Mouse (Mus musculus): ENCODE measurements around the gene Zfp831.
A peak's percentile ranks its signal among the peaks of the same experiment; 100 is the strongest.

The Zfp831 gene

DNA sequence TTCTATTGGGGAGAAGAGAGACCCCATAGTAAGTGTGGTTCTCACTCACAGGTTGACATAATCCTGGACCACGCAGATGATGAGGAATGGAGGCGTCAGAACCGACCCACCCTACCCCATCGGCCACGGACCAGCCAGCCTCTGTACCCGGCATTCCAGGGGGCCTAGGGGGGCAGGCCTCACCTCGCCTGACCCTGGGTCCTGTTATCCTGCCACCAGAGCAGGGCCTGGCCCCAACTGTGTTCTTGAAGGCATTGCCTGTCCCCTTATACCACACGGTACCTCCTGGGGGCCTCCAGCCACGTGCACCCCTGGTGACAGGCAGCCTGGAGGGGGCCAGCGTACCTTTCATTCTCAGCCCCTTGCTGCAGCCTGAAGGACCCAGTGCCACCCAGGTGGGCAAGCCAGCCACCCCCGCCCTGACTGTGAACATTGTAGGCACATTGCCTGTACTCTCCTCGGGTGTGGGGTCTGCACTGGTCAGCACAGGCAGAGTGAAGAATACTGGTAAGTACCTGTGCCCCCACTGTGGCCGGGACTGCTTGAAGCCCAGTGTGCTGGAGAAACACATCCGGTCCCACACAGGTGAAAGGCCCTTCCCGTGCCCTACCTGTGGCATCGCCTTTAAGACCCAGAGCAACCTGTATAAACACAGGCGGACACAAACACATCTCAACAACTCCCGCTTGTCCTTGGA is at the start of gene Zfp831:
TSS of gene Zfp831 (plus strand) at position 87 of the 697 bp plus-strand sequence.
- DNase-seq (ENCODE audit: low spot score in 2 of 2), result no peak

- DNase-seq (ENCODE audit: low spot score in 2 of 2), result no peak
These were observed 48.4 kb upstream of the Zfp831 start for GRCm38 (mm10) chr2:174594965-174595364.

- no peak for DNase-seq (ENCODE audit: low spot score in 2 of 2)
These were observed 47.7 kb upstream of the Zfp831 start for GRCm38 (mm10) chr2:174595611-174596010.

DNA sequence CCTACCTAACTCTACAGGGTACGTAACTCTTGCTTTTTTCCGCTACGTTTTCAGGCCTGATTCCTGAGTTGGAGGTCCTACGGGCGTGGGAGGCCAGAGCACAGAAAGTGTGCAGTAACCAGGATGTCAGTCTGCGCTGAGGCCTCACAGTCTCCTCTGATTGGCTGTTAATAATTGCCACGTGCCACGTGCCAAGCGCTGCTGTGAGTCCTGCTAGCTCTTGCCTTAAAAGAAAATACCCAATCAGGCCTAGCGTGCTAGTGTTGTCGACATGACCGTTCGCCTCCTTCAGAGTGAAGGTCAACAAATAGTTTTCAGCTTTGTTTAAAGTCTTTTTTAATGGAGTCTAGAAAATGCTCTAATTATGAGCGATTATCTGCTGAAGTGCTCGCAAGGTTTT is 46.9 kb upstream of the Zfp831 start:
- no peak for DNase-seq (ENCODE audit: low spot score in 2 of 2)

DNA sequence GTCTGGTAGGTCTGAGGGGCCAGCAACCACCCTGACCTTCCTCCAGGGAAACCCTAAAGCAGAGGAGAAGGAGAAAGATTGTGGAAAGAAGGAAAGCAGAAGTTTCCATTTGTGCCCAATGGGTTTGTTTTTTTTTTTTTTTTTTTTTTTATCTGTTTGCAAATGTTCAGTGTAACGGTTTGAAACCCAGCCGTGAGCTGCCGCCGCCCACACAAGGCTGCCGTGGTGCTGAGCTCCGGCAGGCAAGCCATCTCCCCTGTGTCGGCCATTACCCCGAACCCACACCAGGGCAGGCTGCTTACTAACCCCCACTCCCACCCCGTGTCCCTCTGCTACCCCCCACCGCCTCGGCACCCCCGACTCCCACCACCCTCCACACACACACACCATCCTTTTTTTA is 44.9 kb upstream of the Zfp831 start:
- DNase-seq (ENCODE audit: low spot score in 2 of 2), result no peak

DNA sequence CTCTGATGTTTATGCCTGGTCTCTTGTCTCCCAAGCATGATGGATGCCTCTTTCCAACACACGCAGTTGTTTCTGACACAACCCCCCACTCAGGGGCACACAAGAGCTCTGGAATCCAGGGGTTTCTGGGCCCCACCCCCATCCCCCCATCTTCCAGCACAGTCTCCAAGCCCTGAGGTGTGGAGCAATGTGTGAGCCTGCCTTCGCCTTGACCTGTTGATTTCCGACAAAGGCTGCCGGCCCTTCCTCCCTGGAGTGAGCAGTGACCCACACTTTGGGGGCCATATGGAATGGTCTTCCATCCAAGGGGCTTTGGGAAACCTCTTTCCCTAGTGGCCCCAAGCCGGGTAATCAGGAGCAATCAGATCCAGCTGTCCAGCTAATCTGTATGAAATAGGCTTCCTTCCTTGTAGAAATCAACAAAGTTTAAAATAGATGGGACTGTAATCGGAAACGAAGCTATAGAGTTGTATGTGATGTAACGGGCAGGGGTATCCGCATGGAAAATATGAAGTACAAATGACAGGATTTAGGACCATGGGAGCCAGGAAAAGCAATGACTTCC is 44.2 kb upstream of the Zfp831 start:
- DNase-seq (ENCODE audit: low spot score in 2 of 2), result no peak

GRCm38 (mm10) chr2:174599853-174600271 is 43.5 kb upstream of the Zfp831 start:
- DNase-seq (ENCODE audit: low spot score in 2 of 2), result peak in 1 of 2 experiments; percentile 37

- no peak for DNase-seq (ENCODE audit: low spot score in 2 of 2)
These were observed 41.2 kb upstream of the Zfp831 start for GRCm38 (mm10) chr2:174601938-174602685.

DNA sequence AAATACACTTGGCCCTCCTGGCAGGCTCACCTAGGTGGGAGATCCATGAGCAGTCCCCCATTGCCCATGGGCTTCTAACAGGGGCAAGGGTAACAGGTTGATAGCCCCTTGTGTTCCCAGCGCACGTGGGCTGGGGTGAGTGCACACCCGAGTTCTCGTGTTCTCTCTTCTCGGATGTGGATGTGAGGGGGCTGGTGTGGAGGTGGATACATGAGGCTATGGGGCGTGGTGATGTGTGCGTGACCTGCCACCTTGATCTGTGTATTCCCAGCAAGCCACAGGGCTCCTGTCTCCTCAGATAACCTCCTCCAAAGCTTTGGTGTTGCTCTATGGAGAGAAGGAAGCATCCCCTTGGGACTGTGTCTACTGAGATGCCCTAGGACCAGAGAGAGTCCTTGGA is 40.0 kb upstream of the Zfp831 start:
- DNase-seq (ENCODE audit: low spot score in 2 of 2), result no peak

DNA sequence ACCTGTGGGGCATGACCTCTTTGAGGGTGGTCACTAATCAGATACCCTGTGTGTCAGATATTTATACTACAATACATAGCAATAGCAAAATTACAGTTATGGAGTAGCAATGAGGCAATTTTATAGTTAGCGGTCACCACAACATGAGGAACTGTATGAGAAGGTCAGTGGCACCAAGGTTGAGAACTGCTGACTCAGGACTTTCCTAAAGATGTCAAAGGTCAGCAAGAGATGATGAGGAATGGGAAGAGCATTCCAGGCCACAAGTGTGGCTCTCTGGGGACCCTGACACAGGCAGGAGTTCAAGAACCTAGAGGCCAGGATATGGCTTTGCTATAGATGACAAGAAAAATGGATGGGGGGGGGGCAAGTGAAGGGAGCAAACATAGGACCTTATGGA is 38.3 kb upstream of the Zfp831 start:
- DNase-seq (ENCODE audit: low spot score in 2 of 2), result no peak

DNA sequence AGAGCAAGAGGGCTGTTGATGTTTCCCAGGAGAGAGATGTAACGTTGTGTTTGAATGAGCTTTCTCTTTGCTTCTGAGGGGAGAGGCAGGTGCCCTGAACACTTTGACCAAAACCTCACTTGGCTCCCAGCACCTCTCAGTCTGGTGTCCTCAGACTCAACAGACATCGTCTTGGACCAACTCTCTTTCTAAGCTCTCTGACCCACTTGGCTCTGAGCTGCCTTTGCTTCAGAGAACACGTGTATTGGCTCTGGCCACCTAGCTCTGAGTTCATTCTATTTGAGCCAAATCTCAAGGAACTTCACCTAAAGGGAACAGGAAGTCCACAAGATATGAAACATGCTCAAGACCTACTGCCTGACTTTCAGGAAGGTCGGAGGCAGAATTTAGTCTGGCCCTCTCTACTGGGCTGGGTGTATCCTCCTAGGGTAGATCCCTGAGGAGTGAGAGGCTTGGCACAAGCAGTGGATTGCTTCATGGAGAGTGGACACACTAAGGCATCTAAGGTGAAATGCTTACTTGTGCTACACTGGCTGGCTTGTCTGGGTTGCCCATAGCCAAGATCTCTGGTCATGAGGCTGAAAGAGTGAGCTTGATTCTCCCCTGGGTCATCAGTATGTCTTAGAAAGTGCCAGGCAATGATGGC is 37.8 kb upstream of the Zfp831 start:
- no peak for DNase-seq (ENCODE audit: low spot score in 2 of 2)

DNA sequence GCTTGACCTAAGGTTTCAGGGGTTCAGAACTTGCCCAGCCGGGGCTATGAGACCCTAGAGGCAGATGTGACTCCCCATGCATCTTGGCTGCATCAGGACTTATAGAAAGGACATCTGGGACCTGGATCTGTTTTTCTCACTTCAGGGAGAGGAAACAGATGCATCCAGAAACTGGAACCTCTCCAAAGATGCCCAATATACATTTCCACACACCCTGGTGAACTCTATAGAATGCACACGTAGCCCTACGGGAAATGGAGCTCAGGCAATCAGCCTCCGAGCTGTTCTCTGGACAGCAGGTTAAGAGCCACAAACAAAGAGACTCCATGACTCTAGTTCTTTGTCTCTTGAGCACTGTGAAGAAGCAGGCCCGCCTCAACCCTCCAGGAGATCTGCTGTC is 37.0 kb upstream of the Zfp831 start:
- no peak for DNase-seq (ENCODE audit: low spot score in 2 of 2)

DNA sequence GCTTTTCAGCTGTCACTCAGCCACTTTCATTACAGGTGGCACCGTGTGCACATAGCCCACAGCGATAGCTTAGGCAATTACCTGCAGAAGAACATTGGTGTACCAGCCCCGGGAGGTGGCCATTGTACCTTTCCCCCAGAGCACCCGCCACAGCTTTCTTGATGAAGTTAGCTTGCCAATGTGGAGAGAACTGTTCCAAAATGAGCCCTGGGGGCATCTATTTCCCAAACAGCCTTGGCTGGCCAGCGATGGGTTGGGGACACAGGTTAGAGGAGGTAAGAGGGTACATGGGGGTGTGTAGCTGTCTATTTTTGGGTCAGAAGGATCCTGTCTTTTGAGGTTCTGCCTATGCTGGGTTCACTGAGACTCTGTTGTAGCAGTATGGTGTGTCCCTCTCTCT is 33.4 kb upstream of the Zfp831 start:
- DNase-seq (ENCODE audit: low spot score in 2 of 2), result no peak

GRCm38 (mm10) chr2:174612386-174613063 is 30.8 kb upstream of the Zfp831 start:
- no peak for DNase-seq (ENCODE audit: low spot score in 2 of 2)

GRCm38 (mm10) chr2:174613221-174613620 is 30.1 kb upstream of the Zfp831 start:
- DNase-seq (ENCODE audit: low spot score in 2 of 2), result no peak

DNA sequence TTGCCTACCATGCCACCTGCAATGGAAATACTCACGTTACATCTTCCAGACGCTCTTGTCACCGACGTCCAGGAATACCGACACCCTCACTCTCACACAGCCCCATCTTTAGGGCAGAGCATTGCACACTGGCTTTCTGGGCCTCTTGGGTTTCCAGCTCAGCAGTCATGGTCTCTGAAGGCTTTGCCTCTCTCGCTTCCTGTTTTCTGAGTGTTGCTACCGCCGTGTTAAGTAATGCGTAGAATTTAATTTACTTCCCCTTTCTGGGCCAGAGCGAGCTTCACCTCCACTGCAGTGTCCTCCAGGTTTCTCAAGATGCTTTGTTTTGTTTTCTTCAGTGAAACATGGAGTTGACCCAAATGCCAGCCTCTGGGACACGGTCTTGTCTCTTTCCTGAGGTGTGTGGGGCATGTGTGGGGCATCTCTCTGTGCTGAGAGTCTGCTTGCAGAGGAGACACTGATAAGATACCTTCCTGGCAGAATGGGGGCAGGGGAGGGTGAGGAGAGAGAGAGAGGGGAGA is 29.4 kb upstream of the Zfp831 start:
- no peak for DNase-seq (ENCODE audit: low spot score in 2 of 2)

GRCm38 (mm10) chr2:174621881-174622280 is 21.5 kb upstream of the Zfp831 start:
- no peak for DNase-seq (ENCODE audit: low spot score in 2 of 2)

GRCm38 (mm10) chr2:174624430-174624829 is 18.9 kb upstream of the Zfp831 start:
- DNase-seq (ENCODE audit: low spot score in 2 of 2), result no peak

- no peak for DNase-seq (ENCODE audit: low spot score in 2 of 2)
These were observed 16.3 kb upstream of the Zfp831 start for GRCm38 (mm10) chr2:174627021-174627420.

GRCm38 (mm10) chr2:174629299-174629850 is 14.0 kb upstream of the Zfp831 start:
- no peak for DNase-seq (ENCODE audit: low spot score in 2 of 2)

GRCm38 (mm10) chr2:174636750-174637149 is 6.6 kb upstream of the Zfp831 start:
- DNase-seq (ENCODE audit: low spot score in 2 of 2), result no peak
